Mouse (Mus musculus) lung, postnatal 36 days (tissue): ENCODE data around the gene Krt17.
"Not testable (repeated sequence)": the region's sequence is repeated elsewhere in the genome, so short reads cannot be mapped to it uniquely, and the experiment has no call there.

Experiments used
- DNase-seq: peaks from one replicate; pipeline ENCODE4 v3.0.0; 2022; ENCODE audit warnings: mixed read lengths

Krt17 gene

DNA sequence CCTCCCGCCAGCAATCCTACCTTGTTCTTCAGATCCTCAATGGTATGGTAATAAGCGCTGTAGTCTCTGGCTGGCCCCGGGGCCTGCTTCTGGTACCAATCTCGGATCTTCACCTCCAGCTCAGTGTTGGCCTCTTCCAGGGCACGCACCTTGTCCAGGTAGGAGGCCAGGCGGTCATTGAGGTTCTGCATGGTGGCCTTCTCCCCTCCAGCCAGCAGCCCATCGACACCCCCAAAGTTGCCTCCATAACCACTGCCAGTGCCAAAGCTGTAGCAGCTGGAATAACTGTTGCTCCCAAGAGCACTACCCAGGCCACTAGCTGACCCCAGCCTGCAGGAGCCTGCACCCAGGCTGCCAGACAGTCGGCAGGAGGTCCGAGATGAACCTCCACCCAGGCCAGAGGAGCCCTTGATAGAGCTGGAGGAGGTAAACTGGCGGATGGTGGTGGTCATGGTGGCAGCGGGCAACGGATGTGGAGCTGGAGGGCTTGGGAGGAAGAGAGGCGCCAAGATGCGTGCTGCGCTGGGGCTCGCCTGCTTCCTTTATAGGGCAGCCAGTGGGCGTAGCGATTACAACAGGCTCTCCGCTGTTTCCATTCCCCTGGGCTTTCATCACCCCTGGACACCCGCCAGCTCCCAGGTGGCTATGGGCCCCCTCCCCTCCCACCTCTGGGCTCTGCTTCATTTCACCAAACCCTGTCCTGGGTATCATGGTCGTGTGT lies at the start of gene Krt17:
Gene Krt17 (minus strand): TSS at position 516 of the 721 bp plus-strand sequence.
- no peak for DNase-seq

DNA sequence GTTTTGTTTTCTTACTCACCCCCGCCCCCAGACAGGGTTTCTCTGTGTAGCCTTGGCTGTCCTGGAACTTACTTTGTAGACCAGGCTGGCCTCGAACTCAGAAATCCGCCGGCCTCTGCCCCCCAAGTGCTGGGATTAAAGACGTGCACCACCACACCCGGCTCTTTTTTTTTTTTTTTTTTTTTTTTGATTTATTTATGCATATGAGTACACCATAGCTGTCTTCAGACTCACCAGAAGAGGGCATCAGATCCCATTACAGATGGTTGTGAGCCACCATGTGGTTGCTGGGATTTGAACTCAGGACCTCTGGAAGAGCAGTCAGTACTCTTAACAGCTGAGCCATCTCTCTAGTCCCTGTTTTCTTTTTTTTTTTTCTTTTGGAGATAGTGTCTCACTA lies 47.8 kb upstream of the Krt17 start:
- DNase-seq, result not testable (repeated sequence)

DNA sequence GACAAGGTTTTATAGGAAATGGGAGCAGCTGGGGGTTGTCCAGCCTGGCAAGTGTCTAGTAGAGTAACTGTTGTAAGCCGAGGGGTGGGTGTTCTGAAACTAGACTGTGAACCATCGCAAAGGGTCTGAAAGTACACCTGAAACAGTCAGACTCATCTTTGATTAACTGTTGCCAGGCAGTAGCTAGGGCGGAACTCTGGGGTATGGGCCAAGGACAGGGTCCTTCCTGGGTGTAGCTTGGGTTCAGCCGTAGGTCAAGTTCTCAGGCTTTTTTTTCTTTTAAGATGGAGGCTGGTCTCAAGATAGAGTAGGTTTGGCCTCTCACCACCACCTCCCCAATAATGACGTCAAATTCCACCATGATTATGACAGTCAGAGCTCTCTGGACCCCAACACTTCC lies 47.1 kb upstream of the Krt17 start:
- DNase-seq, result no peak

DNA sequence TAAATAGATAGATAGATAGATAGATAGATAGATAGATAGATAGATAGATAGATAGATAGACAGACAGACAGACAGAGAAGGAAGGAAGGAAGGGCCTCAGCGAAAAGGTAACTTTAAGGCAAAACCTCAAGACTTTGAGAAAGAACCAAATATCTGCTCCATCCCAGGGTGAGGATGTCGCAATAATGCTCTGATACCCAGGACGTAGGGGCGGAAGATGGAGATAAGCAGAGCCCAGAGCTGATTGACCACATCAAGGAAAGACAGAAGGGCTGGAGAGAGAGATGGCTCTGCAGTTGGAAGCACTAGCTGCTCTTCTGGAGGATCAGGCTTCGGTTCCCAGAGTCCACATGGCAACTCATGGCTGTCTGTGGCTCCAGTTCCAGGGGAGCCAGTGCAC lies 40.5 kb upstream of the Krt17 start:
- DNase-seq, result no peak

DNA sequence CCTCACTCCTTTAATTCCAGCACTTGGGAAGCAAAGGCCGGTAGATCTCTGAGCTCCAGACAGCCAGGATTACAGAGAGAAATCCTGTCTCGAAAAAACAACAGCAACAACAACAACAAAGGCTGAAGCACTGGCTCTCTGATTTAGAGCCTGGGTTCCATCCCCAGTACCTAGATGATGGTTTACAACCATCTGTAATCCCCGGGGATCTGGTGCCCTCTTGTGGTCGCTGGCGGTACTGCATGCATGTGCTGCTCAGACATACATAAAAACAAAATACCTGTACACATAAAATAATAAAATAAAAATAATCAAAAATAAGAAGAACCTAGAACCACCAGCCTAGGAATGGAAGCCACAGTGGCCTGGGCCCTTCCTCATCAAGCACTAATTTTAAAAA lies 39.5 kb upstream of the Krt17 start:
- DNase-seq, result peak; percentile 74

DNA sequence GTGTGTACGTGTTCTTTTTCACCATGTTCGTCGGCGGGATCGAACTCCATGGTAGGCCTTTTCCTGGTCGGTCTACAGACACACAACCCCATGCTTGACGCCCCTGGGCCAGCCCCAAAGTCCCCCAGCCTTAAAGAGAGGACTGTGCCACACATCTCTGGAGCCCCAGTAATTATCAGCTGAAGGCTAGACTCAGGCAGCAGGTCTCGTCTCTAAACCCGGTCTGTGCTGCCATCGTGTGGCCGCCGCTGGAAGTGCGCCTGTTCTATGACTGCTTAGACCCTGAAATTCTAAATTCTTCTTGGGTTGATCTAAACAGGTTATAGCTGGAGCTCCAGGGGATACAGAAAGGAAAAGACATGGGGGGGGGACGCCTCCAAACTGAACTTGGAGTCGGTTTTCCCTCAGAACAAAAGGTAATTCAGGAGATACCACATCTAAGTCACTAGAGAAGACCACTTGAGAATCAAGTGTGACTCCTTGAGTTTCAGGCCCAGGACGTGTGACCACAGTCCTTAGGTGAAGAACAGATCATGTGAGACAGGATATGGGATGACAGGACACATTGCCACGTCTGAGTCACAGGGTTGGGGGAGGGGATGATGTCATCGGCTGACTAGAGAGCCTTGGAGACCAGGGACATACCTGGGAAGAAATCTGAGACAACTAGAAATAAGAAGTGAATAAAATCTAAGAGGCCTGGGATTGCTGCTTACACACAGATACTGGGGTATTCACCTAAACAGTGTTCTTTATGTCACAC lies 37.6 kb upstream of the Krt17 start:
- peak; percentile 91 for DNase-seq

DNA sequence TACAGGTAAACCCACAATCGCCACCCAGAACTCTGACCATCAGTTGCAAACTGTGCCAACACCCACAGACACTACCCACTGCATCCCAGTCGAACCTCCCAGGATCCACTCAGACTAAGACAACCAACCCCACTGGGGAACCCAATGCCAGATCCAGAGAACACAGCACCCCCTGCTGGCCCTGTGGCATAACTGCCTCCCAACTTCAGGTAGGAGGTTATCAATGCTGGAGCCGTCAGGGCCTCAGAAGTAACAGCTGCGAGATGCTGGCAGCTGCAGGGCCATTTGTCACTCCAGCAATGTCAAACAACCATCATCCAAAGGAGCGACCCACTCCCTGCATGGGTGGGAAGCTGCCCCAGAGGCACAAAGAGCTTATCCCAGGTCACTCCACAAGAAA lies 37.0 kb upstream of the Krt17 start:
- no peak for DNase-seq

DNA sequence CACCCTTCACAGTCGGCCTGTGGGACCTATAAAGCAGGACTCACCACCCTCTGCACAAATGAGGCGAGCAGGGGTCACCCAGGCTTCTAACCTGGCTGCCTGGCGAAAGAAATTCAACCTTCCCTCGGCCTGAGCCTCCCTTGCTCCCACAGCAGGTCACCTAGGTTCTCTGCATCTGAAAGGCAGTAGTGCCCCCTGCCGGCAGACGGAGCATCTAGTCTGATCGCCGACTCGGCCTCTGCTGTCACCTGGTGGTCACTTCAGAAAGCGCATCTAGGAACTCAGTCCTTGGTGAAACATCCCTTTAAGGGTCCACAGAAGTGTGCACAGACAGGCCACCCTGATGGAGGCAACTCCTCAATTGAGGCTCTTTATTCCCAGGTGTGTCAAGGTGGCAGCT lies 34.5 kb upstream of the Krt17 start:
- peak; percentile 89 for DNase-seq

DNA sequence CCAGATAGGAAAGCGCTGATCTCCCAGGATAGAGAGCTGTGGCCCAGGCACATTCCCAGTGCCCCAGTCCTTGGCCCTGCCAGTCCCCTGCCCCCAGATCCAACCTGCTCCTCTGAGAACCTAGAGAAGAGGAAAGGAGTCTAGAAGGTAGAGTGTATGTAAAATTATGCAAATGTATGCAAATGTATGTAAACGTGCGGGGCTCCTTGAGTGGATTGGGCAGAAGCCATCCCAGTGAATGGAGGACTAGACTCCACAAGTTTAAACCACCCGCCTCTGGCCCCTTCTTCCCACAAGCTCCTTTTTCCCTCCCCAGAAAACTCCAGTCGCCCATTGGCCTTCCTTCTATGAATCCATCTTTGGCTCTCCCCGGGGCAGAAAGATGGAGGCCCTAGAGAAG lies 32.1 kb upstream of the Krt17 start:
- DNase-seq, result no peak

DNA sequence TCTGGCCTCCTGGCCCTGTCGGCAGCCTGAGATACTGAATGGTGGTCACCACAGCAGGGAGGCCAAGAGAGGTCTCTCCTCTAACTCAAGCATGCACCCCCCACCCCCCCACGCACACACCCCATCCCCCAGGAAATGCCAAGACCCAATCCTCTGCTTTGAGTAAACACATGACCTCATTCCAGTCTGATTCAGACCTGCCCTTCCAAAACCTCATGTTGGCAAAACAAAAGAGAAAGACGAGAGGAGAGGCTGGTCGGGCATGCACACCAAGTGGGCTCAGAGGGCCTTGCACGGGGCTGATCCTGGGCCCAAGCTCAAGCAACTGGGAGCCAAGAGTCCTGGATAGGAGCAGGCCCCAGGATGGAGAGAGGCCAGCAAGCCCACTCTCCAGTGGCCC lies 29.4 kb upstream of the Krt17 start:
- DNase-seq, result peak; percentile 45

DNA sequence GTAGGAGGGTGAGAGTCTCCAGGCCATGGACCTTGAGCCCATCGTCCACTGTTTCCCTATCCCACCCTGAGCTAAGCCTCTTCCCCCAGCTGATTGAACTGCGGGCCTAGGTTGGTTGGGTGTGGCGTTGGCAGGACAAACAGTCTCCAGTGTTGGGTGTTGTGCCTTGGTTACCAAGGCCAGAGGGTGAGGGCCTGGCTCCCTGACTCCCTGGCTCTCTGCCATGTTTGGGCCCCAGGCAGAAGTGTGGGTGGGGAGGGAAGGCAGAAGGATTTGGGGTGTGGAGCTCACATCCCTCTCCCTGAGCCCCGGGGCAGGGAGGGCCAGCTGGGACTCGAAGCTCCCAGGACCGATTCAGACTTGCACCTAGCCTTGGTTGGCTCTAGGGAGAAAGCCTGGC lies 28.1 kb upstream of the Krt17 start:
- DNase-seq, result peak; percentile 86

DNA sequence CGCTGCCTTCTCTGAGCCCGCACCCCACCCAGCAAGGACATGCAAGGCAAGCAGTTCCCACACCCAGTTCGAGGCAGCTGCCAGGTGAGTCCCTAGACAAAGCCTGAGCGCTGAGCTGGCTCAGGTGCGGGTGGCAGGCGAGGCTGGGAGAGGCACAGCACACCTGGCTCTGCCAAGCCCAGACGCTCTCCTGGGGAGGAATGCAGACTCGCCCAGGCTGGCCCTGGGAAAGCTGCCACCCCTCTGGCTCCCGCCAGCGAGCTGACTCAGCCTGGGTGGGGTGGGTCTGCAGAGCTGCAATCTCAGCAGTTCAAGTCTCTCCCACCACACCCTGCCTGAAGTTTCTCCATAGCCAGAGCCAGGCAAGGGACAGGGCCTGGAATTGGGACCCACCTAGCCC lies 26.2 kb upstream of the Krt17 start:
- peak; percentile 85 for DNase-seq

DNA sequence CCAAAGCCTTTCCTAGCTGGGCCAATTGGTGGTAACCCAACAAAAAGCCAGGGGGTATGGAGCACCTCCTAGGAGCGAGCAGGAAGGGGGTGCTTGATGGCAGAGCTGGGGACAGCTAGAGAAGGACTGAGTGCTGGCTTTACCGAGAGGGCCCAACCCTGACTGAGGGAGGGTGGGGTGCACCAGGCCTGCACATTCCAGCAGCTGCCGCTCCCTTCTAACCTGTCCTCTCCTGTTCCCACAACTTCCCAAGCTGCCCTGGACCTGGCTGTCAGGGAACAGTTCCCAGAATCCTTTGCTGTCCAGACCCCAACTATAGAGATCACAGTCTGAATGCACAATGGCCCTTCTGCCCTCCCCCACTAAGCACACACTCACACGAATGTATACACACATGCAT lies 24.2 kb upstream of the Krt17 start:
- DNase-seq, result peak; percentile 50

DNA sequence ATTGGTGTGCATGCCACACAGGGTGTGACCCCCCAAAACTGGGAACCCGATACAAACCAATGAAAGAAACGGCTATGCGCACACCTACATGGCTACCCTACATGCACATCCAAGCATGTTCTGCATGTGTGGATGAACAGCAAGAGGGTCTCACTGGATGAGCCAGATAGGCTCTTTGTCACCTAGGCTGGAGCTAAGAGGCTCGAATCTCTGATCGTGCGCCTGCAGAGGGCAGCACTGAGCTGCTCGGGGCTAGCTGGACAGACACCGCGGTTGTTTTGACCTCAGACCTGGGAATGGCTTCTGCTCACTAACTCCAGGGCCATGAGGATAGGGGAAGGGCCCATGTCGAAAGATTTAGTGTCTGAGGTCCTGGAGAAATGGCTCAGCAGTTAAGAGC lies 21.7 kb upstream of the Krt17 start:
- DNase-seq, result peak; percentile 92

DNA sequence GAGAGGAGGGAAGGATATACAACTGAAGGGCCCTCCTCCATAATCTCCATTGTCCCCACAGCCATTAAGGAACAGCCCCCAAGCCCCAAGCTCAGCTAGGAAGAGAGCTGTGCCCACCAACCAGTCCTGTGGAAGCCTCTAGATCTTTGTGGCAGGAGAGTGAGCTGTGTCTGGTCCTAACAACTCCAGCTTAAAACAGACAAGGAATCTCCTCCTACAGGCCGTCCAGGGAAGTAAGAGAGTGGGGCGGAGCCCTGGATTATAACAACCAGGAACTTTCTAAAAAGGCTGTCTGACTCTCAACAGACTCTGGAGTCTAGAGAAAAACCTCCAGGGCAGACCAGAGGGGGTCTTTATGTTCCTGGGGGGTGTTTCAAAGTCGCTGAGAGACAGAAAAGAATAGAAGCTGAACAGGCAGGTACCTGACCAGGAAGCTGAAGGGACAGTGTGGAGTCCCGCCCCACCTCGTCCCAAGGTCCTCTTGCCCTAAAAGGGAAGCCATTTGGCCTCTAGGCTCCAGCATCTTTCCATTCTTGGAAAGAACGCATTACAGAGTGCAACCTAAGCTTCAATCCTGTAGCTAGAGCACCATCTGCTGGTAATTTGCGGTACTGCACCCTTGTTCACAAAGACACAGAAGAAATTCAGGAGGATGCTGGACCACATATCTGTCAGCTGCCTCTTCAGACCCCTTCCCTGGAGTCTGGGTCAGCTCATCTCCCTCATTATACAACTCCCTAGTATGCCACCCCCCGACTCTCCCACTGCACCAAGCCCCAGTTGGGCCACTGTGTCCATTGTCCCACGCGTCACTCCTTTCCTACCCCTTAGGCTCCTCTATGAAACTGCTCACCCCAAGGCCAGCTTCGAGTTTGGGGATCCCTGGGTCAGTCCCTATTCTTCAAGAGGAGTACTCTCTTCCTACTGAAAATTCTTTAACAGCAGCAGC lies 21.0 kb upstream of the Krt17 start:
- peak; percentile 94 for DNase-seq

DNA sequence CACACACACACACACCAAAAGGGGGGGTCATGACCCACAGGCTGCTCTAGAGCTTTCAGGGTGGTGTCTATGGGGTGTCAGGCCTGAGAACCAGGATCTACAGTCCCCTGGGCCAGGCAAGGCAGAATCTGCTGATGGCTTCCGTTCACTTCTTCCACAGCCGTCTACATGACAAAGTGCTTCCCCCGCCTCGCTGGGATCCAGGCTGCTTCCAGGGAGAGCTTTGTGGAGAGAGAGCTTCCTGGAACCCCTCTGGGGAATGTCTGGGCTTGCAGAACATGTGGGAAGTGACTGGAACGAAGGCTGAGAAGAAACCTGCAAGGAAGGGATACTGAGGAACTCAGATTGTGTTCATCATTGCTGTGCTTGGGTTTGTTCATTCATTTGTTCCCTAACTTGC lies 17.9 kb upstream of the Krt17 start:
- DNase-seq, result no peak

DNA sequence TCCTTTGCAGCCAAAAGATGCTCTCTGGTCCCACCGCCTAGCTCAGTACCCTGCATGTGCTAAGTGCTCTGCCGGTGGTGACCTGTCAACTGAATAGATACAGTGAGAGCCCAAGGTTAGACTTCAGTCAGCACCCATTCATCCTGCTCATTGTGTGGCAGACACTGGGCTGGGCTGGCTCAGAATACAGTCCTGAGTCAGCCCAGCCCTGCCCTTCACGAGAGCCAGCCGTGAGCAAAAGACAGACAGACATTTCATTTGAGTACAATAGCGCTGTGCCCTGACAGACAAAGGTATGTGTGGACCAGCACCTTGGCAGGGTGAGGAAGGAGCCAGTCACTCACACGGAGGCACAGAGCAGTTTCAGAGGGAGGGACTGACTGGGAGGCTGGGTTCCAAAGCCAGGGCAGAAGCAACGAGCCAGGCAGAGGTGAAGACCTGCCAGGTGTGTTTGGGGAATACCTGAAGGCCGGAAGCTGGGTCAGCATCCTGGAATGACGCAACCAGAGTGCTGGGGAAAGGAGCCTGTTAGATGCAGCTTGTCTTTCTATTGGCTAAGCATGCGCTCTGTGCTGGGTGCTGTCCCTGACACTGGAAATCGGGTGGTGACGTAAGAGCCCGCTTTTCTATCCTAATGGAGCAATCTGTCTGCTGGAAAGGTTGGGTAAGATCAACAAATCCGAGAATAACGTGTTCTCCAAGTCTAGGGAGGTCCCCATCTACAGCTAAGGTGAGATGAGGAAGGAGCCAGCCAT lies 17.1 kb upstream of the Krt17 start:
- DNase-seq, result no peak

DNA sequence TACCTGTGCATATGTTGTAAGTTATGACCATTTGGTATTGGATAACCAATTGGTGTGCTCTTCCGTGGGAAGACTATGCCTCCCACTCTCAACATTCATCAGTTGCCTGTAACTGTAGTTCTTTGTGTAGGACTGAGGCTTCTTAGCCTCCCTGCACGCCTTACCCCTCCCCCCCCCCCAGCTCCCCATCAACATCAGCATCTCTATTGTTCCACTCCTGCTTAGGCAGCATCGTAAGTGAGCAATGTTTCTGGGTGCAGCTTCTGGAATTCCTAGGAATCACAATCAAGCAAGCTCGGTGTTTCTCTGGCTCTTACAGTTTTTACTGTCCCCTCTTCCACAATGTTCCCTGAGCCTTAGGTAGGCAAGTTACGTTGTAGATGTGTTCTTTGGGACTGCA lies 14.6 kb upstream of the Krt17 start:
- DNase-seq, result no peak

DNA sequence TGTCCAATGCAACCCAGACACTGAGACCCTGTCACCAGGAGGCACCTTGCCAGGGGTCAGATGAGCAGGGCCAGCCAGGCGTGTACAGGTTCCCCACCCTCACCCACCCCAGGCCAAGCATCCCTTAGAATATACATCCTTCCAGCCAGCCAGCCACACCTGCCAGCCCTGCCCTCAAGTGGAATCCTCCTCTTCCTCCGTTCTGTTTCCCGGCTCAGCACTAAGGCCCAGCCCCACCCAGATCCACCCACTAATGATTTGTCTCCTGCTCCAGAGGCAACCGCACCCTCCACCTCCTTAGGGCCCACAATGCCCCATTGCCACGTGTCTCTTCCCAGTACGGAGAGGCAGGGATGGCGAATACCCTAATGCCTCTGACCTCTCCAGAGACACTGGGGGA lies 13.9 kb upstream of the Krt17 start:
- no peak for DNase-seq

DNA sequence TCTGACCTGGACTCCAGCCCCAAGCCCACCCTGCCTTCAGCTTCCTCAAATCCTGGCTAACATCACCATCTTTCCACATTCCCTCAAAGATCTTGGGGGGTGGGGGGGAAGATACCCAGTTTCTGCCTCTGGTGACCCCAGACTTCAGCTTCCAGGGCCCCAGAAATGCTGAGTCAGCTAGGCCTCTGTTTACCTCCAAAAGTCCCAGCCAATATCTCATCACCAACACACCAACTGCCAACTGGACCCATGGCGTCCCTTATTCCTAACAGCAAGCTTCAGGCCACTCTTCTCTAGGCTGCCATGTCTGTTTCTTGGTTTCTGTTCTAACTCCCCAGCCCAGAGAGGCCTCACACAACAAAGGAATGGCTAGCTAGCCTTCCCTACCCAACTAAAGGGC lies 11.0 kb upstream of the Krt17 start:
- DNase-seq, result no peak

DNA sequence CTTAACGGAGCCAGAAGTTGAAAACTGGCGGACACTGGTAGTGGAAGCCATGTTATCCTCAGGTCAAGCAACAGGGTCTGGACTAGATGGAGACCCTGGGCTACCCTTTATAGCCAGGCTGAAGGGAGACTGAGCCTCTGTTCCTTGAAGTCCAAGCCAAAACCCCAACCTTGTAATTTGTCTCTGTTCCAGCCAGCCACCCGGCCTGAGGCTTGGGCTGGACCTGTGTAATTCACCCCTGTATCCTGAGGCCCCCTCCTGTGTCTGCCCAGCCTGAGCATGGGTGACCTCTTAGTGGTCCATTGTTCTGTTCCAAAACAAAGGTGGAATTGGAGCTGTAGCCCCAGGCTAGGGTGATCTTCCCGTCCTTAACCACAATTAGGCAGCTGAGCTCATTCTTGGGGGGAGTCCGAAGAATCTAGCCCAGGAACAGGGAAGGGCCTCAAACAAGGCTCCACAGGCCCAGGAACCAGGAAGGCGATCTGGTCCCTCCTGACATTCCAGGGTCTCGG lies 9.0 kb upstream of the Krt17 start, which contains the start of gene Krt42:
Gene Krt42 (minus strand): TSS at position 51 of the 512 bp plus-strand sequence.
- no peak for DNase-seq
